Mouse (Mus musculus) thymus, adult 18-20 months (tissue): ENCODE data around the gene Efna5.
A peak's percentile ranks its signal among the peaks of the same experiment; 100 is the strongest.

Experiments
- DNase-seq, 2 experiments: peaks; one replicate each; pipeline ENCODE4 v3.0.0; 2022; ENCODE audit warnings: mixed read lengths in 2 of 2

Efna5 gene

GRCm38 (mm10) chr17:62881176-62881790 is at the start of gene Efna5:
TSS of gene Efna5 (minus strand) at chr17:62881317.
- DNase-seq, result no peak

GRCm38 (mm10) chr17:62915304-62915703 is 34.2 kb upstream of the Efna5 start:
- no peak for DNase-seq

DNA sequence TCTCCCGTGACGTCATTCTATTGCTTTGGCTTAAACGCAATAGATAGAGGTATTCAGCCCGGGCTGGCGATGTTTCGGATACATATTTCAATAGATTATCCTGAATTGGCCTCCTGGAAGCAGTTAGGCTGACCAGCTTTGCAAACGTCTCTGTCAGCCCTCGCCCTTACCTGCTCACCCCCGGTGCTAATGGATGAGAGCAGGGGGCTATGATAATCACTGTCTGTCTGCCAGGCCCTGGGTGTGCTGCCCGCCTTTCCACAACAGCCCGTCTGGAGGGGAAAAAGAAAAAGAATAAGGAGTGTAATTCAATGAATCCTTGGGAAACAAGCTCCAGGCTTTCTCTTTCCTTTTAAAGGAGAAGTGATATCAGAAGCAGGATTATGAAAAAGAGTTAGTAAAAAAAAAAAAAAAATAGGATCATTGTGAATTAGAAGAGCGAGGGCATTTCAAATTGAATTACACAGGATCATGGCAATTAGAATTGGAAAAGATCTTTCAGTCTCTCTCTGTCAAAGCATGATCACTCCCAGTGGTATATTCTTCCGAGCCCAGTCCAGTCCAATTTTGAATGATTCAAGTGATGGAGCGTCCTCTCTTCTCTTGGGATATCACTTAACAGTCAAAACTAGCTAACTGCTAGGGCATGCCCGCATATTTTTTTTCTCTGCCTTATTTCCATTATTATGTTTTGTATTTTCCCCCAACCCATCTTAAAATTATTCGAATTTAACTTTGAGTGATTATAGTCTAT is 24.8 kb upstream of the Efna5 start:
- no peak for DNase-seq

DNA sequence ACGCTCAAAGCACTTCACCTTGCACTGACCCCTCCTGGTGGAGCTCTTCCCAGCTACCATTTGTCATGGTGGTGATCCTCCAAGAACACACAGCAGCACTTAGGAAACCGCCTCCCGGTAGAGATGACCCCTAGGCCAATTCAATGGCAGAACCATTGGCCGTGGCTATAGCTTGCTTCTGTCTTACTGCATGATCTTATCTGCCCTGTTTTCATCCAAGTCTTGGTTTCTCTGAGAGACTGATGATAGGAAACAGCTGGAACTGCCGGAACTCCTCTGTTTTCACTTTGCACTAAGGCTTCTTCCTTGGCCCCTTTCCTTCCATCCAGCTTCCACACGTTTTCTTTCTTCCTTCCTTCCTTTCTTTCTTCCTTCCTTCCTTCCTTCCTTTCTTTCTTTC is 17.9 kb upstream of the Efna5 start:
- no peak for DNase-seq

GRCm38 (mm10) chr17:62889991-62890390 is 8.9 kb upstream of the Efna5 start:
- DNase-seq, result no peak

DNA sequence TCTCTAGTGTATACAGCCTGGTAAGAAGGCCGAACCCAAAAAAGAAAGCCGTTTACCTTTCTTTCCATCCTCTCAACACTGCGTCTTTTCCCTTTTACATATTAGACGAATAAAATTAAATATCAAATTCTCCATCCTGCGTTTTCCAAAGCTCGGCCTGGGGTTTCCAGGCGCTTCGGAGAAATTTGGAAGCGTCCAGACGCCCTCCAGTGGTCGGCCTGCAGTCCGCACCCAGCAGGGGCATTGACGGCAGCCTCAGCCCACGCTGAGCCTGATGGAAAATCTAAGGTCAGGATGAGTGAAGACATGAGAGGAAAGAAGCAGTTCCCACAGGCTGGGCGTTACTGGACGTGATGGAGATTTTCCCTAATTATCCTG is 3.0 kb upstream of the Efna5 start:
- peak in 1 of 2 experiments; percentile 7 for DNase-seq

DNA sequence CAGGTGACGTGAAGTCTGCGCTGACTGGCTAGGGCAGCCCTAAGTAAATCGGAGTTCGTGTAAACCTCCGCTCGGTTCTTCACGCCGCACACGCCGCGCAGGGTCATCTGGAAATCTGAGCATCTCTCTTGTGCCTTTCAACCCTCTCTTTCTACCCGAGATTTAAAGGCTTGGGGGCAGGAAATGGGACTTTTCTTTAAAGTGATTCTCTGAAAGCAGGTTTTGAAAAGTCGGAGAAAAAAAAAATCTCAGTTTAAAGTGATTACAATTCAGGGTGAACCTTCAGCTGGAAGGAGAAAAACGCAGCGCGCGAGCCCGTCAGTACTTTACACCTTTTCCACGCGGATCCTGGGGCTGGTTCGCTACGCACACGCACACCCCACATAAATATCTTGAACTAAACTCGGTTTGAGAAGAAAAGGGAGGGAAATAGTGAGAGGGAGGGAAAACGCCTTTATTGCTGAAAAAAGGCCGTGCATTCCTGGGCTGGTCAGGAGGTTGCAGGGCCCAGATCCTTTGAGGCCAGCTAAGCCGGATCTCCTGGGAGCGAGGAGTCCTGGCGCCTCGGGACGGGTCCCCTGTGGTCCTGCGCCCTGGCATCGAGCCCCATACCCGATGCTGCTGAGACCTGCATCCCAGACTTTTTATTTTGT is 2.5 kb upstream of the Efna5 start:
- DNase-seq, result no peak

GRCm38 (mm10) chr17:62882726-62883475 is 1.8 kb upstream of the Efna5 start:
- peak; percentile 21 to 24 for DNase-seq

GRCm38 (mm10) chr17:62881791-62882725 is 941 bp upstream of the Efna5 start:
- peak; percentile 5 for DNase-seq

- no peak for DNase-seq
Measured at GRCm38 (mm10) chr17:62880311-62881175, 574 bp downstream of the Efna5 start.

DNA sequence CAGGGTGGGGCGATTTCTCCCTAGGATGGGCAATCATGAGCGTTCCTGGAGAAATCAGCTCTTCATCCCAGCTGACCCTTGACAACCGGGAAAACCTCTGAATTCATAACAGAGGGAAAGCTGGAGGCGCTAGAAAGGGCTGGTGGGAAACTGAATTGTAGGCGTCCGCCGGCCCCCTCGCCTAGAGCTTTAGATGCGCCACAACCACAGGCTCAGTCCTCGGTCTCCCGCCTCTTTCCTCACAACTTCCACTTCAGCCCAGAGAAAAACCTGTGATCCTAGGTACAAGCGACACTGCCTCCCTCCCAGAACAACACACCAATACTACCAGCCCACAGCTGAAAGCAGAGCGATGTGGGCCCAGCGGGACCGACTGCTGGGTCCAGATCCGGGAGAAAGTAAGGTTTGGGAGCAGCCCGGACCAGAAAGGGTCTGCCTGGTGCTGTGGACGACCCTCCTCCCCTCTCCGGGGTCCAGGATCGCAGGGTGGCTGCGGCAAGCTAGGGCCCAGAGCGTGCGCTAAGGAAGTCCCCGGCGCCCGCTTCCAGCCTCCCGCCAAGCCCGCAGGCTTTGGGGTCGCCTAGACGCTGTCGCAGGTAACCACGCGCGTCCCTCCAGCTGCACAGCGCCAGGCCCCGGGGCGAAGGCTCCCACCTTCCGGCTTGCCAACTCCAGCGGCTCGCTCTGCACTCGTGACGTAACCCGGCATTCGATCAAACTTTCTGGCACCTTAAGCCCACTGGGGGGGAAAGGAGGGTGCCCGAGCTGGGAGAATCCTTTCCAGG is 1.4 kb downstream of the Efna5 start:
- peak in 1 of 2 experiments; percentile 8 for DNase-seq

DNA sequence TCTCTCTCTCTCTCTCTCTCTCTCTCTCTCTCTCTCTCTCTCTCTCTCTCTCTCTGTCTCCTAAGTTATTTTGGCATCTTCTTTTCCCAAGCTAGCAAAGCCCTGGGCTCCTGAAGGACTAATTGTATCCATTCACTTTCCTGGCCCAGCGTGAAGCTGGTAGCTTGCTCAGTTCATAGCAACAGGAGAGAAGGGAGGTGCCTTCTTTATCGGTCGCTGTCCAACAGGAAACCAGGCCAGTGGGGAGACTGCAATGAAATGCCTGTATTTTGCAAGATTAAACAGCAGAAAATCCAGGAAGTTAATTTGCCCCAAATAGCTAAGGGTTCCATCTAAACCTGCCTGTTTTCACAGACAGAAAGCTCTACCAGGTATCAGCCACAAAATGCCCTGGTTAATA is 5.4 kb downstream of the Efna5 start:
- no peak for DNase-seq

DNA sequence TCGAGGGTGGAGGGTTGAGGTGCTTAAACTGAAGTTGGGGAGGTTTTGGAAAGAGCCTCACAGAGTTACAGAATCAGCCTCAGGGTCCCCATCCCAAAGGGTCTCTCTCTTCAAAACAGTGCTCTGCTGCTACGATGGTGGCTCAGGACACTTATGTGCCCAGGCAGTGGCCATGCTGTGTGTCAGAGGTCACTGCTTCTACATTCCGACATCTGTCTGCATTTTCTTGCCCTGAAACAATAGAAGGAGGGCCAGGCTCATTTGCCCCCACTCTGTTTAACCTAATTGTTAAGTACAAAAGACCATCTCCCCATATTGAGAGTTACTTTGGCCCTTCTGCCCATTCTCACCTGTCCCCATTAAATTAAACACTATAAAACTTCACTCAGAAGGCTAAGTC is 9.2 kb downstream of the Efna5 start:
- no peak for DNase-seq

GRCm38 (mm10) chr17:62871191-62871590 is 9.9 kb downstream of the Efna5 start:
- no peak for DNase-seq

DNA sequence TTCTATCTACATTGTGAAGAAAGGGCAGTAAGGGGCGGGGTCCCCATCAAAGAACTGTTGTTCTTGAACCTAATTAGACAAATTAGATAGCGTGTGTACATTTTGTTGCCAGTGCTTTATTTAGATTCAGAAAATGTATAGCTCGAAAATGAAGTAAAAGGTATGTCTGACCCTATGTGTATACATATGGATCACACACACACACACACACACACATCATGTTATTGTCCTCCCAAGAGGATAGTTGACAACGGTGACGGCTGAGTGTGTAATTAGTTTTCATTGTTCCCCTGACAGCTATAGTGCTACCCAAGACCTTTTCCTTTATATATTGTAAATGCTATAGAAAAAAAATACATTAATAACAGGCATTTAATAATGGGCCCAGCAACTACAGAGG is 10.7 kb downstream of the Efna5 start:
- DNase-seq, result no peak

GRCm38 (mm10) chr17:62864966-62865365 is 16.2 kb downstream of the Efna5 start:
- DNase-seq, result no peak

DNA sequence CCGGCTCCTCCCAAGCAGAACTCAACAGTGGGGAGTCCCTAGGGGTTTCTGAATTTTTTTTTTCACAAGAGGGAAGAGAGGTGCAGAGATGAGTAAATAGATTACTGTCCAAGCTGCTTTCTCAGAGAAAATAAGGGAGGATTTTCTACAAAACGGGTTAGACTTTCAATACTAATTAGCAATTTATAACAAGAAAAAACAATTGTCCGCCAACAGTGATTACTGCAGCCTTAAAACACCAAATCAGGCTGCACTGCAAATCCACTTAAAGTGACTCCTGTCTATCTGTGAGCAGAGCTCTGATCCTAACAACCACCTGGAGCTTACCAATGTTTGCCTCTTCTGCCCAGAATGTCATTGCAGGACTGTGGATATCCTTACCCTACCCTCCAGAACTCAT is 18.1 kb downstream of the Efna5 start:
- no peak for DNase-seq

GRCm38 (mm10) chr17:62862298-62862999 is 18.7 kb downstream of the Efna5 start:
- DNase-seq, result peak in 1 of 2 experiments; percentile 6

GRCm38 (mm10) chr17:62857275-62857674 is 23.8 kb downstream of the Efna5 start:
- DNase-seq, result no peak

- no peak for DNase-seq
Measured at GRCm38 (mm10) chr17:62853741-62854140, 27.4 kb downstream of the Efna5 start.
